Mouse (Mus musculus) lung, postnatal 10 days (tissue): ENCODE results near the gene 9830107B12Rik.
"Not testable (repeated sequence)": the region's sequence is repeated elsewhere in the genome, so short reads cannot be mapped to it uniquely, and the experiment has no call there.

Source experiments
- DNase-seq: peaks from one replicate; pipeline ENCODE4 v3.0.0; 2021

The 9830107B12Rik gene

GRCm38 (mm10) chr17:48146120-48146519 lies at the start of gene 9830107B12Rik:
Gene 9830107B12Rik, minus strand, starts transcription at chr17:48146268.
- DNase-seq, result no peak

GRCm38 (mm10) chr17:48192366-48192765 lies 46.3 kb upstream of the 9830107B12Rik start:
- DNase-seq, result no peak

- DNase-seq, result no peak
Observed at GRCm38 (mm10) chr17:48185252-48185651, 39.2 kb upstream of the 9830107B12Rik start.

- DNase-seq, result not testable (repeated sequence)
Observed at GRCm38 (mm10) chr17:48167103-48167502, 21.0 kb upstream of the 9830107B12Rik start, which contains the start of gene A530064D06Rik. Gene A530064D06Rik, minus strand, starts transcription at chr17:48167275.

GRCm38 (mm10) chr17:48157382-48158076 lies 11.5 kb upstream of the 9830107B12Rik start:
- no peak for DNase-seq

- DNase-seq, result no peak
Observed at GRCm38 (mm10) chr17:48132810-48133209, 13.3 kb downstream of the 9830107B12Rik start.

GRCm38 (mm10) chr17:48120456-48120855 lies 25.6 kb downstream of the 9830107B12Rik start:
- DNase-seq, result no peak

GRCm38 (mm10) chr17:48119656-48120055 lies 26.4 kb downstream of the 9830107B12Rik start:
- peak; percentile 85 for DNase-seq

GRCm38 (mm10) chr17:48118570-48118969 lies 27.5 kb downstream of the 9830107B12Rik start:
- DNase-seq, result no peak

- peak; percentile 49 for DNase-seq
Observed at GRCm38 (mm10) chr17:48110547-48111287, 35.4 kb downstream of the 9830107B12Rik start.

GRCm38 (mm10) chr17:48108520-48108919 lies 37.5 kb downstream of the 9830107B12Rik start:
- DNase-seq, result no peak

- no peak for DNase-seq
Observed at GRCm38 (mm10) chr17:48107862-48108261, 38.2 kb downstream of the 9830107B12Rik start.

- DNase-seq, result no peak
Observed at GRCm38 (mm10) chr17:48107333-48107732, 38.7 kb downstream of the 9830107B12Rik start.

- peak; percentile 89 for DNase-seq
Observed at GRCm38 (mm10) chr17:48100441-48101417, 45.3 kb downstream of the 9830107B12Rik start.

GRCm38 (mm10) chr17:48099312-48099711 lies 46.8 kb downstream of the 9830107B12Rik start:
- no peak for DNase-seq

GRCm38 (mm10) chr17:48098528-48098890 lies 47.6 kb downstream of the 9830107B12Rik start:
- no peak for DNase-seq

- no peak for DNase-seq
Observed at GRCm38 (mm10) chr17:48097743-48098527, 48.1 kb downstream of the 9830107B12Rik start.

- DNase-seq, result peak; percentile 76
Observed at GRCm38 (mm10) chr17:48097011-48097742, 48.9 kb downstream of the 9830107B12Rik start.

GRCm38 (mm10) chr17:48096321-48096720 lies 49.7 kb downstream of the 9830107B12Rik start:
- DNase-seq, result no peak

- DNase-seq, result no peak
Observed at GRCm38 (mm10) chr17:48095718-48096121, 50.3 kb downstream of the 9830107B12Rik start.
